Mouse (Mus musculus): ENCODE results near the gene Ebi3.

Ebi3 gene

GRCm38 (mm10) chr17:55952447-55953027, at the start of gene Ebi3:
Ebi3 (plus strand) TSS chr17:55952640.
- DNase-seq (ENCODE audit: inconsistent ontology term), result no peak

GRCm38 (mm10) chr17:55903087-55903486, 49.4 kb upstream of the Ebi3 start:
- no peak for DNase-seq (ENCODE audit: inconsistent ontology term)

- no peak for DNase-seq (ENCODE audit: inconsistent ontology term)
Observed at GRCm38 (mm10) chr17:55903687-55904086, 48.8 kb upstream of the Ebi3 start.

- no peak for DNase-seq (ENCODE audit: inconsistent ontology term)
Observed at GRCm38 (mm10) chr17:55904131-55904530, 48.3 kb upstream of the Ebi3 start.

- no peak for DNase-seq (ENCODE audit: inconsistent ontology term)
Observed at GRCm38 (mm10) chr17:55906669-55907068, 45.8 kb upstream of the Ebi3 start.

- DNase-seq (ENCODE audit: inconsistent ontology term), result peak; percentile 83
Observed at GRCm38 (mm10) chr17:55931553-55932502, 20.6 kb upstream of the Ebi3 start.

GRCm38 (mm10) chr17:55932635-55933034, 19.8 kb upstream of the Ebi3 start:
- no peak for DNase-seq (ENCODE audit: inconsistent ontology term)

GRCm38 (mm10) chr17:55933191-55933590, 19.2 kb upstream of the Ebi3 start:
- no peak for DNase-seq (ENCODE audit: inconsistent ontology term)

GRCm38 (mm10) chr17:55944387-55944865, 8.0 kb upstream of the Ebi3 start:
- DNase-seq (ENCODE audit: inconsistent ontology term), result peak; percentile 20

- DNase-seq (ENCODE audit: inconsistent ontology term), result peak; percentile 84
Observed at GRCm38 (mm10) chr17:55944866-55945682, 7.4 kb upstream of the Ebi3 start.

- no peak for DNase-seq (ENCODE audit: inconsistent ontology term)
Observed at GRCm38 (mm10) chr17:55945696-55946095, 6.7 kb upstream of the Ebi3 start.

GRCm38 (mm10) chr17:55948647-55949046, 3.8 kb upstream of the Ebi3 start:
- DNase-seq (ENCODE audit: inconsistent ontology term), result no peak

- DNase-seq (ENCODE audit: inconsistent ontology term), result no peak
Observed at GRCm38 (mm10) chr17:55949400-55949799, 3.0 kb upstream of the Ebi3 start, which contains the start of gene Zfp119b. Zfp119b (minus strand) TSS chr17:55949500.

GRCm38 (mm10) chr17:55950601-55951000, 1.8 kb upstream of the Ebi3 start:
- no peak for DNase-seq (ENCODE audit: inconsistent ontology term)

- DNase-seq (ENCODE audit: inconsistent ontology term), result no peak
Observed at GRCm38 (mm10) chr17:55952041-55952440, 399 bp upstream of the Ebi3 start.

GRCm38 (mm10) chr17:55953751-55954150, 1.3 kb downstream of the Ebi3 start:
- no peak for DNase-seq (ENCODE audit: inconsistent ontology term)

- no peak for DNase-seq (ENCODE audit: inconsistent ontology term)
Observed at GRCm38 (mm10) chr17:55954229-55954628, 1.8 kb downstream of the Ebi3 start.

GRCm38 (mm10) chr17:55956129-55956528, 3.7 kb downstream of the Ebi3 start:
- DNase-seq (ENCODE audit: inconsistent ontology term), result peak; percentile 62

GRCm38 (mm10) chr17:55956591-55956990, 4.2 kb downstream of the Ebi3 start:
- DNase-seq (ENCODE audit: inconsistent ontology term), result no peak

- peak; percentile 51 for DNase-seq (ENCODE audit: inconsistent ontology term)
Observed at GRCm38 (mm10) chr17:55957168-55957567, 4.7 kb downstream of the Ebi3 start.

GRCm38 (mm10) chr17:55957726-55958583, 5.5 kb downstream of the Ebi3 start:
- no peak for DNase-seq (ENCODE audit: inconsistent ontology term)
